Mouse (Mus musculus): ENCODE measurements around the gene Gm39566. TPM values are rescaled to one million over a fixed set of nuclear protein-coding genes. Genes with fewer than 3 reads are reported as not detected.

Gm39566 gene
- total and polyA plus RNA-seq, 2 experiments from 2014 or later = not detected

DNA sequence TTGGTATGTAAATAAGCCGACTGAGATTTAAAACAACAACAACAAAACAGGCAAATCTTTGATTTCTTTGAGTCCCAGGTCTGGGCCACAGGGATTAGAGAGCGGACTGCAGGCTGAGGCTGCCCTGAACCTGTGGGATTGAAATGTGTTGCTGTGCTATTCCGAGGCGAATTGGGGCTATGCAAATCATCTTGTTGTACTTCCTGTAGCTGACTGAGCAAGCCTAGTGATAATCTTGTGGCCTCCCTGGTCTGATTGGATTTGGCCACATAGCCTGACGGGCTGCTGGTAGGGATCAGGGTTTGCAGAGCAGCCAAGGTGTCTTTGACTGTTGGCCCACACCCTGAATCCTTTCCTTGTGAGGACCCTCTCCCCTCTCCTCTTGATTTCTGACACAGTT is 40.1 kb downstream of the Gm39566 start:
- 57% methylated on average over 5 of the region's 5 CpGs for WGBS
- DNase-seq = no peak
- Histone ChIP-seq H3K27me3 (ENCODE audit: insufficient read depth, low read length) (no peaks in the 10 kb centered on the region), H3K9ac (no peak overlapping the region), H3K4me3 (ENCODE audit: low read depth, low read length) (no peak overlapping the region), H3K4me2 (ENCODE audit: low read depth) (no peak overlapping the region), H3K27ac (ENCODE audit: low read depth, low read length) (no peak overlapping the region), H3K9me3 (ENCODE audit: low read length) (no peaks in the 10 kb centered on the region), H3K36me3 (ENCODE audit: insufficient read depth) (peaks cover 15% of the 10 kb centered on the region; the same call in 1 of the 2 replicates), H3K4me1 (ENCODE audit: insufficient read depth) (no peaks in the 10 kb centered on the region)
- no peak for TF ChIP-seq CTCF (IDR thresholded peaks at IDR 0.05; ENCODE audit: low read depth)
- ATAC-seq = no peak

- WGBS = 74% methylated on average over 4 of the region's 4 CpGs
These were observed 47.5 kb downstream of the Gm39566 start for GRCm38 (mm10) chr11:69767625-69767909.

GRCm38 (mm10) chr11:69766872-69767624 is 48.0 kb downstream of the Gm39566 start:
- H3K9ac ChIP-seq = peak overlapping the region; percentile 99
- no peak for TF ChIP-seq CTCF (IDR thresholded peaks at IDR 0.05; ENCODE audit: low read depth)
- peak overlapping the region; percentile 72 for H3K4me2 ChIP-seq (ENCODE audit: low read depth)
- ATAC-seq = no peak
- H3K9me3 ChIP-seq (ENCODE audit: low read length) = no peaks in the 10 kb centered on the region
- H3K4me3 ChIP-seq (ENCODE audit: low read depth, low read length) = peak overlapping the region; percentile 90
- no peaks in the 10 kb centered on the region for H3K27me3 ChIP-seq (ENCODE audit: insufficient read depth, low read length)
- WGBS = 63% methylated on average over 13 of the region's 13 CpGs
- H3K27ac ChIP-seq (ENCODE audit: low read depth, low read length) = peak overlapping the region; percentile 29; the same call in 1 of the 2 replicates
- no peaks in the 10 kb centered on the region for H3K36me3 ChIP-seq (ENCODE audit: insufficient read depth)
- H3K4me1 ChIP-seq (ENCODE audit: insufficient read depth) = peaks cover 5% of the 10 kb centered on the region; the same call in 1 of the 2 replicates
- no peak for DNase-seq

More at GRCm38 (mm10) chr11:69767625-69767909, 47.5 kb downstream of the Gm39566 start:
- Histone ChIP-seq H3K36me3 (ENCODE audit: insufficient read depth) (no peaks in the 10 kb centered on the region), H3K9ac (no peak overlapping the region), H3K4me1 (ENCODE audit: insufficient read depth) (peaks cover 5% of the 10 kb centered on the region; the same call in 1 of the 2 replicates), H3K4me2 (ENCODE audit: low read depth) (peak overlapping the region; percentile 72; the same call in 1 of the 2 replicates), H3K27ac (ENCODE audit: low read depth, low read length) (no peak overlapping the region), H3K27me3 (ENCODE audit: insufficient read depth, low read length) (no peaks in the 10 kb centered on the region), H3K4me3 (ENCODE audit: low read depth, low read length) (no peak overlapping the region), H3K9me3 (ENCODE audit: low read length) (no peaks in the 10 kb centered on the region)
- no peak for ATAC-seq
- TF ChIP-seq CTCF (IDR thresholded peaks at IDR 0.05; ENCODE audit: low read depth) = no peak
- DNase-seq = no peak

DNA sequence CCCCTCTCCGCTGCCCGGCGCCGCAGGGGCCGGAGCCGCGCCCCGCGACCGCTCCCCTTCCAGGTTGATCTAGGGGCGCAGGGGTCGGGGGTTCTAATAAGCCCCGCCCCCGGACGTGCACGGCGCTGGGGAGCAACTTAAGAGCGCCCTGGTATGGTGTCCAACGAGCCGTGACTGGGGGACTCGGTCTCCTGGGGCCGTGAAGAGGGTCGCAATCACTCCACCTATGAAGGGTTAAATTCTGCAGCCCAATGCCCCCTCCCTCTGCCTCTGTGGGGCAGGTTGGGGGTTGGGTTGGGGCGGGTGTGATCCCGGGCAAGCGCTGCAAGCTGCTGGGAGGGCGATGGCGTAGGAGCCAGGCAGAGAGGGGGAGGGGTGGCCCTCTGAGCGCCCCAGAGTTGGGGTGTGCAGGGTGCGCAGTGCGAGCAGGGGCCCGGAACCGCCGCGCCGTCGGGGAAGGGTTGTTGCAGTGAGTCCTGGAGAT is 48.9 kb downstream of the Gm39566 start:
- H3K9ac ChIP-seq = peak overlapping the region; percentile 99
- H3K4me1 ChIP-seq (ENCODE audit: insufficient read depth) = peaks cover 5% of the 10 kb centered on the region; the same call in 1 of the 2 replicates
- peak overlapping the region; percentile 90 for H3K4me3 ChIP-seq (ENCODE audit: low read depth, low read length)
- TF ChIP-seq CTCF (IDR thresholded peaks at IDR 0.05; ENCODE audit: low read depth) = peak; percentile 13; the same call in 1 of the 2 replicates
- no peaks in the 10 kb centered on the region for H3K9me3 ChIP-seq (ENCODE audit: low read length)
- peak overlapping the region; percentile 89 for H3K27ac ChIP-seq (ENCODE audit: low read depth, low read length)
- no peaks in the 10 kb centered on the region for H3K36me3 ChIP-seq (ENCODE audit: insufficient read depth)
- peak; percentile 89 for ATAC-seq
- DNase-seq = peak; percentile 72
- WGBS = 3% methylated on average over 26 of the region's 37 CpGs
- H3K4me2 ChIP-seq (ENCODE audit: low read depth) = peak overlapping the region; percentile 72
- H3K27me3 ChIP-seq (ENCODE audit: insufficient read depth, low read length) = no peaks in the 10 kb centered on the region

GRCm38 (mm10) chr11:69765221-69766125 is 49.6 kb downstream of the Gm39566 start, which contains the start of gene Zbtb4:
Gene Zbtb4 (plus strand): TSS chr11:69765912.
- Histone ChIP-seq H3K9ac (peak within 1 kb of the TSS; percentile 99), H3K27ac (ENCODE audit: low read depth, low read length) (peak within 1 kb of the TSS; percentile 89), H3K9me3 (ENCODE audit: low read length) (no peaks in the 10 kb centered on the region), H3K36me3 (ENCODE audit: insufficient read depth) (no peaks in the 10 kb centered on the region), H3K4me3 (ENCODE audit: low read depth, low read length) (peak within 1 kb of the TSS; percentile 90), H3K4me2 (ENCODE audit: low read depth) (peak within 1 kb of the TSS; percentile 72), H3K27me3 (ENCODE audit: insufficient read depth, low read length) (no peaks in the 10 kb centered on the region), H3K4me1 (ENCODE audit: insufficient read depth) (peaks cover 5% of the 10 kb centered on the region; the same call in 1 of the 2 replicates)
- DNase-seq (peak; percentile 53), ATAC-seq (peak; percentile 66)
- no peak for TF ChIP-seq CTCF (IDR thresholded peaks at IDR 0.05; ENCODE audit: low read depth)
- 39% methylated on average over 19 of the region's 55 CpGs for WGBS

DNA sequence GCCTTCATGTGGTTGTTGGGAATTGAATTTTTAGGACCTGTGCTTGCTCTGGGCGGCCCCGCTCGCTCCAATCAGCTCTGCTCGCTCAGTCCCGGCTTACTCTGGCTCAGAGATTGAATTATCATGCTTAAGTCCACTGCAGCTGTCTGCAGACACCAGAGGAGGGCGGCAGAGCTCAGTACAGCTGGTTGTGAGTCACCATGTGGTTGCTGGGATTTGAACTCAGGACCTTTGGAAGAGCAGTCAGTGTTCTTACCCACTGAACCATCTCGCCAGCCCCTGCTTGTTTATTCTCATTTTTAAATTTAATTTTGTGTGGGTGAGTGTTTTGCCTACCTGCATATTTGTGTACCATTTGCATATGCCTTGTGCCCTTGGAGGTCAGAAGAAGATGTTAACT is 51.5 kb downstream of the Gm39566 start:
- no peak for DNase-seq
- H3K27ac ChIP-seq (ENCODE audit: low read depth, low read length) = no peak overlapping the region
- H3K4me1 ChIP-seq (ENCODE audit: insufficient read depth) = peaks cover 14% of the 10 kb centered on the region
- H3K9ac ChIP-seq = no peak overlapping the region
- no peaks in the 10 kb centered on the region for H3K27me3 ChIP-seq (ENCODE audit: insufficient read depth, low read length)
- WGBS = 68% methylated on average over 7 of the region's 7 CpGs
- no peak overlapping the region for H3K4me2 ChIP-seq (ENCODE audit: low read depth)
- no peak overlapping the region for H3K4me3 ChIP-seq (ENCODE audit: low read depth, low read length)
- no peaks in the 10 kb centered on the region for H3K36me3 ChIP-seq (ENCODE audit: insufficient read depth)
- no peaks in the 10 kb centered on the region for H3K9me3 ChIP-seq (ENCODE audit: low read length)
- ATAC-seq = no peak
- TF ChIP-seq CTCF (IDR thresholded peaks at IDR 0.05; ENCODE audit: low read depth) = peak; percentile 39
